Mouse (Mus musculus) hindbrain, postnatal 0 days (tissue): ENCODE data around the gene Cyp2a12. TPM values are rescaled to one million over a fixed set of nuclear protein-coding genes. Genes with fewer than 3 reads are reported as not detected.
"Not testable (repeated sequence)": the region's sequence is repeated elsewhere in the genome, so short reads cannot be mapped to it uniquely, and the experiment has no call there.

ENCODE experiments used
- ATAC-seq: fragments of 200-750 bp; cut with Nextera tagmentation; 2 replicates; pipeline ENCODE4 v1.8.0; 2017; ENCODE audit warnings: mild to moderate bottlenecking, moderate TSS enrichment, moderate library complexity
- DNase-seq: peaks from one replicate; pipeline ENCODE4 v3.0.0-alpha.2; 2015; ENCODE audit warnings: low spot score
- H3K27ac ChIP-seq: fragments of 300-500 bp; sonication (generic); 2 replicates; pipeline ENCODE4 v1.5.1; 2014; ENCODE audit warnings: mild to moderate bottlenecking
- H3K27me3 ChIP-seq: fragments of 300-500 bp; sonication (generic); 2 replicates; pipeline ENCODE4 v1.6.1; 2014; ENCODE audit warnings: low read length, mixed read lengths; ENCODE audit not compliant: insufficient read depth
- H3K36me3 ChIP-seq: fragments of 300-500 bp; sonication (generic); 2 replicates; pipeline ENCODE4 v1.6.1; 2014; ENCODE audit warnings: low read length, mixed read lengths; ENCODE audit not compliant: insufficient read depth
- H3K4me1 ChIP-seq: fragments of 300-500 bp; sonication (generic); 2 replicates; pipeline ENCODE4 v1.6.1; 2014; ENCODE audit warnings: antibody characterized with exemption, low read length, mixed read lengths; ENCODE audit not compliant: insufficient read depth
- H3K4me2 ChIP-seq: fragments of 300-500 bp; sonication (generic); 2 replicates; pipeline ENCODE4 v1.6.1; 2014; ENCODE audit warnings: low read depth, mild to moderate bottlenecking, low read length, moderate library complexity, mixed read lengths
- H3K4me3 ChIP-seq: fragments of 300-500 bp; sonication (generic); 2 replicates; pipeline ENCODE4 v1.5.1; 2014; ENCODE audit warnings: low read length
- H3K9ac ChIP-seq: fragments of 300-500 bp; sonication (generic); replicated peaks from 2 replicates; pipeline ENCODE4 v1.6.1; 2014; ENCODE audit warnings: mild to moderate bottlenecking, low read length, moderate library complexity, mixed read lengths
- H3K9me3 ChIP-seq: fragments of 300-500 bp; sonication (generic); 2 replicates; pipeline ENCODE4 v1.6.1; 2016; ENCODE audit warnings: low read length, mixed read lengths
- CTCF ChIP-seq: IDR thresholded peaks from 2 replicates; pipeline ENCODE4 v1.5.1; 2016; ENCODE audit warnings: antibody characterized with exemption, control low read depth, low read depth
- WGBS: fragments of 180-500 bp; shearing (Covaris S2); extraction: QIAGEN DNeasy Blood & Tissue Kit; methylation state at CpG from one replicate; pipeline ENCODE4 v1.1.7; 2014; 5-methylcytosine and 5-hydroxymethylcytosine counted together
- polyA plus RNA-seq: library from polyadenylated mRNA; unstranded; fragments of >200 nt; fragmentation: Nextera tagmentation; extraction: Ambion mirVana; gene quantifications from 2 replicates; pipeline ENCODE4 v1.2.1, GENCODE M21; 2015
- total RNA-seq: library from RNA; depleted of rRNA; stranded (reverse); fragments of >200 nt; gene quantifications from 2 replicates; pipeline ENCODE4 v1.2.3, GENCODE M21; 2014; rRNA removed

Cyp2a12 gene
- total RNA-seq = not detected in 2 replicates
- not detected in 2 replicates for polyA plus RNA-seq

DNA sequence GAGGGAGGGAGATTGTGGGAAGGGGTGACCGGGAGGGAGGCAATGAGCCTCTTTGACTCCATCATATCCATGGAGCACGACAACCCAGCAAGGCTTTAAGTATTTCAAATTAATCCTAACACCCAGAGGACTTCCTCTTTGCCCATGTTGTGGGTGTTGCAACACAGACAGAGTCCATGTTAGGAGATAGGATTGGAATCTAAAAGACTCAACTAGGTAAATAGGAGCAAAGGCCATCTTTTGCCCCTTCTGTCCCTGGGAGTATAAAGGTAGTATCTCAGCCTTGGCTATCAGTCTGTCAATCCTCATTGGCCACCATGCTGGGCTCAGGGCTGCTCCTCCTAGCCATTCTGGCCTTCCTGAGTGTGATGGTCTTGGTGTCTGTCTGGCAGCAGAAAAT, at the start of gene Cyp2a12:
Cyp2a12 (plus strand) TSS at position 293 of the 400 bp plus-strand sequence.
- 80% methylated on average over 2 of the region's 2 CpGs for WGBS

DNA sequence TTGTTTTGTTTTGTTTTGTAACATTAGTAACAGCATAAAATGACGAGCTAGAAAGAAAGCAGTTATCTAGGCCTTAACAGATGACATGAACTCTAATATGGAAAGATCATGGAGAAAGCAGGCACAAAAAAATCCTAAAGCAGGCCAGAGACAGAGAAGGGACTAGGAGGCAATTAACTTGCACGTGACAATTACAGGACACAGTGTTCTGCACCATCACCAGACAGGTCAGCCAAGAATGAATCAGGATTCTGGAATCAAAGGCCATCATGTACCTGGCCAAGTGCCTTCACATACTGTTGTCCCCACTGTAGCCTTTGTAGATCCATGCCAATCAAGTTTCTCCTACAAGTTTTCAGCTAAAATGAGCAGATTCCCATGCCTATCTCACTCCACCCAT, 47.4 kb upstream of the Cyp2a12 start:
- not testable (repeated sequence) for ATAC-seq, H3K36me3 ChIP-seq, H3K9ac ChIP-seq, H3K9me3 ChIP-seq, H3K4me2 ChIP-seq, DNase-seq, H3K27me3 ChIP-seq, H3K4me3 ChIP-seq, H3K4me1 ChIP-seq, H3K27ac ChIP-seq
- WGBS = 76% methylated on average over 2 of the region's 2 CpGs

More for the DNA sequence above, at the start of gene Cyp2a12:
- H3K36me3 ChIP-seq = no peaks in the 10 kb centered on the region
- H3K4me3 ChIP-seq = no peak within 1 kb of the TSS
- no peak for TF ChIP-seq CTCF
- no peaks in the 10 kb centered on the region for H3K27me3 ChIP-seq
- H3K4me2 ChIP-seq = no peak within 1 kb of the TSS
- ATAC-seq (no peak), DNase-seq (no peak)
- H3K9ac ChIP-seq = no peak within 1 kb of the TSS
- no peaks in the 10 kb centered on the region for H3K4me1 ChIP-seq
- H3K27ac ChIP-seq = no peak within 1 kb of the TSS
- H3K9me3 ChIP-seq = no peaks in the 10 kb centered on the region

DNA sequence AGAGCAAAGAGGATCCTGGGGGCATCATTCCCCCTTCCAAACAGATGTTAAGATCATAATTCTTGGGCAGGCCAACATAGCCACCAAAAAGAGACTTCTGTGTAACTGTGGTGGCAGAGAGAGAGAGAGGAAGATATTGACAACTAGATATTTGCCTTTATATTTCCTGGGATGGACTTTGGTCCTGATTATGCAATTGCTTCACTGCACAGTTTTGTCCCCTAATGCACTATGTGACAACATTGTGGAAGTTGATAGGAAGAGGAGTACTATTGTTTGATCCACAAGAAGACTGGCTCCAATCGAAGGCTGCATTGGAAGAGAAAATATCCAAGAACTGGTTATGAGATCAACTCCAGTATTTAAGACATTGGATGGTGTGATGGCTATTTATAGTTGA, 46.9 kb upstream of the Cyp2a12 start:
- not testable (repeated sequence) for H3K4me3 ChIP-seq, DNase-seq, H3K27me3 ChIP-seq, H3K27ac ChIP-seq, ATAC-seq, H3K9me3 ChIP-seq, H3K4me1 ChIP-seq, H3K4me2 ChIP-seq, H3K9ac ChIP-seq, H3K36me3 ChIP-seq
- 80% methylated on average over 1 of the region's 1 CpGs for WGBS

DNA sequence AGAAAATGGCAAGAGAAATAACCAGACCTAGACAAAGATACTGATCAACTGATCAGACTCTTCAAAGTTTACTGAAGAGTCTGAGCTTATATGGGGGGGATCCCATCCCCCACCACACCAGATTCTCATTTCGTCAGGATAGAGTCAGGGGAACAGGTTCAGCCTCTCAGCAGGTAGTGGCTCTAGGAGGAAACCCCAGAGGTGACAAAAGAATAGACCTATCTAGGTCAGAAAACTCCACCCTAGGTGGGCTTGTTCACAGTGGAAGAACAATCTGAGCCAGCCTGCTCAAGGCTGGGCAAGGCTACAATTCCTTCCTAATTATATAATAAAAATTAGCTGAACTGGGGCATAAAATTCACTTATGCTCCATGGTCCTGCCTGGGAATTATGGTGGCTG, 46.3 kb upstream of the Cyp2a12 start:
- Histone ChIP-seq H3K27me3 (no peaks in the 10 kb centered on the region), H3K9ac (no peak overlapping the region), H3K9me3 (no peaks in the 10 kb centered on the region), H3K36me3 (no peaks in the 10 kb centered on the region), H3K4me2 (no peak overlapping the region), H3K4me1 (no peaks in the 10 kb centered on the region), H3K4me3 (no peak overlapping the region), H3K27ac (no peak overlapping the region)
- DNase-seq = no peak
- no peak for TF ChIP-seq CTCF
- 19% methylated on average over 1 of the region's 1 CpGs for WGBS
- ATAC-seq = no peak

DNA sequence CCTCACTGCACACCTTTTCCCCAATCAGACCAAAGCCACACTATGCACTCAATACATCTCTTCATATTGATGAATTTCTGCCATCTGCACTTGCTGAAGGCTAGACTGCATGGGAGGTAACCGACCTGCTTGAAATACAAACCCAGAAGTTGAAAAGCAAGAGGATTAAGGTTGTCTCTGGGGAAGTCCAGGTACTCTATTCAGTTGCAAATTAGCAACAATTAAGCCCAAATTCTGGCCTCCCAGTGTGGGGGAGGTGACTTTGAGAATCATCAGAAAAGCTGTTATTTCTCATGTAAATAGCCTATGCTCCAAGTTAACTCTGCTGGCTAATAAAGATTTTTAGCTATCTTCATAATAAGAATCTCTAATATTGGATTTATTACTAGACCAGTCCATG, 45.7 kb upstream of the Cyp2a12 start:
- H3K27me3 ChIP-seq, H3K9ac ChIP-seq, H3K4me1 ChIP-seq, H3K4me3 ChIP-seq, ATAC-seq, DNase-seq, H3K36me3 ChIP-seq, H3K27ac ChIP-seq, H3K4me2 ChIP-seq, H3K9me3 ChIP-seq: not testable (repeated sequence)
- 21% methylated on average over 1 of the region's 1 CpGs for WGBS

DNA sequence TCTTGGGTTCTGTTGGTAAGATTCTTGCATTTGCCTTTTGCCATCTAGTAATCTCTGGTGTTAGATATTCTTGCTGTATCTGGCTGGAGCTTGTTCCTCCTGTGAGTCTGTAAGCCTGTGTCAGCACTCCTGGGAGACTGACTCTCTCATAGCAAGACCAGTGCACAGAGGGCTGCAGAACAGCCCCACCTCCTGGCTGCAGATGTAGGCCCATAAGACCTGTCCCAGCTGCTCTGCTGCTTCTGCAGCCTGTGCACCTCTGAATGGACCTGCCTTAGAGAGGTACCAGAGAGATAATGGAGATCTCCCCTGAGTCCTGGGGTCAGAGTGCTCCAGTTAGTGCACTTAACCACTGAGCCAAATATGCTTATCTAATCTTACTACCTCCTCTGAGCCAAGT, 2.3 kb upstream of the Cyp2a12 start:
- not testable (repeated sequence) for H3K4me3 ChIP-seq, H3K36me3 ChIP-seq, DNase-seq, H3K4me2 ChIP-seq, H3K9me3 ChIP-seq, H3K27me3 ChIP-seq, H3K27ac ChIP-seq, H3K9ac ChIP-seq, H3K4me1 ChIP-seq, ATAC-seq

DNA sequence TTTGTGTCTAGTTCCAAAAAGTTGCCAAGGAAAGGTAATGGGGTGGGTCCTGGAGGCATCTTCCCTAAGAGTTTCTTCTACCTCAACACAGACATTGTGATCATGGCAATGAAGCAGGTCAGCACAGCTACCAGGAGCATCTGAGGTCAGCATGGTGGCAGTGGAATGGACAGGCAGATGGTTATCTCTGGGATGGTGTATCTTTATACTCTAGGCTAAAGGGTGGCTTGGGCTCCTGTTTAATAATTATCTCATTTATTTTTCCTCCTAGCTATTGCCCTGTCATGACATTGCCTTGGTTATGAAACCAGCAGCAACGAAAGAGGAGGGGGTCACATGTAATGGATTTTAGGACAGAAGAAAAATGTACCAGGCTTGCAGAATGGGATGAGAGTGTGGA, 20.0 kb downstream of the Cyp2a12 start:
- WGBS = 45% methylated on average over 1 of the region's 1 CpGs

DNA sequence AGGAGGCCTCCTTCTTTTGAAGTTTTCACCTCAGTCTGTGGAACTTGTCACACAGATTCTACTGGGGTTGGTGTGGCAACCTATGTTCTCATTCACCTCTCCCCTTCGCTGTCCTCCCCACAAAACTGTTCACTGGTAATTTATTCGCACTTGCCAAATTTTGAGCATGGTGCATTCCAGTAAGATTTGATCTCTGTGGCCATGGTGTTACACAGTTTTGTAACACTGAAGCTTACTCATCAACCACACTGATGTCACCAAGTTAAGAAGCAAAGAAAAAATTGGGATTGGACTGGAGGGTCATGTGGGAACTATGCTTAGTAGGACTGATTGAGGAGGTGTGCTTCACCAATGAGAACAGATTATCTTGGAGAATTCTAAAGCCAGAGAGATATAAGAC, 30.5 kb downstream of the Cyp2a12 start:
- H3K9me3 ChIP-seq, H3K4me1 ChIP-seq, H3K9ac ChIP-seq, H3K27ac ChIP-seq, ATAC-seq, H3K36me3 ChIP-seq, H3K4me3 ChIP-seq, H3K27me3 ChIP-seq, H3K4me2 ChIP-seq, DNase-seq: not testable (repeated sequence)
- 85% methylated on average over 2 of the region's 2 CpGs for WGBS

More for the DNA sequence above, 20.0 kb downstream of the Cyp2a12 start:
- H3K27ac ChIP-seq, H3K27me3 ChIP-seq, DNase-seq, H3K36me3 ChIP-seq, H3K4me1 ChIP-seq, H3K4me2 ChIP-seq, ATAC-seq, H3K9ac ChIP-seq, H3K9me3 ChIP-seq, H3K4me3 ChIP-seq: not testable (repeated sequence)

DNA sequence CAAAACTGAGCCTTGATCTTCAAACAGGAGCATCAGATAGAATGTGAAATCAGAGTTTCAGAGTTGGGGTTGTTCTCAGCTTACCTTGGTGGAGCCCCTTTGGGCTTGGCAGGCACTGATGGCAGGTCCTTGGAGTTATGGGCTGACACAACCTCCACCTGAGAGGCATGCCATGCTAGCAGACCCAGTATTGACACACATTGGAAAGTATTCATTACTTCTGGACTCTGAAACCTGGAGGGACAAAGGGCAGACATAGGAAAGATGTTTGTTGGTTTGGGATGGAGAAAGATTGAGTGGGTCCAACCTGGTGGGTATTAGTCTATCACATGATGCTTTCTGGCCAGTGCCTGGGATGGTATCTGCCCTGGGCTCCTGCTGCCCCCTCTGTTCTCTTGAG, 31.0 kb downstream of the Cyp2a12 start:
- H3K9ac ChIP-seq, H3K4me3 ChIP-seq, H3K27ac ChIP-seq, H3K4me1 ChIP-seq, ATAC-seq, H3K27me3 ChIP-seq, H3K9me3 ChIP-seq, H3K4me2 ChIP-seq, DNase-seq, H3K36me3 ChIP-seq: not testable (repeated sequence)
